Mouse (Mus musculus): ENCODE data around the gene Kmt5c. TPM values are rescaled to one million over a fixed set of nuclear protein-coding genes. Genes with fewer than 3 reads are reported as not detected.

The Kmt5c gene
- total and polyA plus RNA-seq, 2 experiments: 7.8 to 35.1 TPM

DNA sequence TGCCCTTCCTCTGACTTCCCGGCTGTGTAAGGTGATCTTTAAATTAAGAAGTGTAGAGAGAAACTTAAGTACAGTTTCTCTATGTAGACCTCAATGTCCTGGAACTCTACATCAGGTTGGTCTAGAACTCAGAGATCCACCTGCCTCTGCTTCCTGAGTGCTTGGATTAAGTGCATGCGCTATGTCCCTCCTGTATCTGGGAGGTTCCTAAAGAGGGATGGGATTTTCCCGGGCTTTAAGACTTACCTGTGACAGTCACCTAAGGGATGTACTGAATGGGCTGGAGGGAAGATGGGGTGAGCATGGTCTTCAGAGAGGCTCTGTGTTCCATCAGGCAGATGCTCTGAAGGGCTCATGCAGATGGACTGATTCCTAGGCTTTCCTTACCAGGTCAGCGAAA lies 53.8 kb downstream of the Kmt5c start:
- peaks cover 12% of the 10 kb centered on the region; the same call in 1 of the 2 replicates for H3K36me3 ChIP-seq (ENCODE audit: control insufficient read depth, insufficient read depth, low read length)
- 37% methylated on average over 4 of the region's 4 CpGs for WGBS
- H3K4me3 ChIP-seq (ENCODE audit: insufficient read depth, low read depth, low read length): peak overlapping the region; percentile 82
- no peak for DNase-seq (ENCODE audit: extremely low read depth, low read depth, low spot score)
- 0 out of 2 replicates have a peak, but pooled peaks cover 7% of the 10 kb centered on the region for H3K79me2 ChIP-seq (ENCODE audit: control insufficient read depth, insufficient read depth, low read length)
- H3K27me3 ChIP-seq (ENCODE audit: control insufficient read depth, insufficient read depth, low read length): no peaks in the 10 kb centered on the region
- H3K27ac ChIP-seq (replicated peaks; ENCODE audit: insufficient read depth, low read depth, low read length): no peak overlapping the region
- TF ChIP-seq CTCF (IDR thresholded peaks at IDR 0.05; ENCODE audit: low read depth, low read length) (no peak), POLR2A (IDR thresholded peaks at IDR 0.05; ENCODE audit: extremely low read depth, insufficient read depth, low read length) (no peak)
- peaks cover 10% of the 10 kb centered on the region for H3K4me1 ChIP-seq (ENCODE audit: control insufficient read depth, insufficient read depth, low read length)
- H3K9ac ChIP-seq (ENCODE audit: low read depth, low read length): peak overlapping the region; percentile 86

- no peak for DNase-seq (ENCODE audit: extremely low read depth, low read depth, low spot score)
- H3K9ac ChIP-seq (ENCODE audit: low read depth, low read length): no peak overlapping the region
- WGBS: 70% methylated on average over 3 of the region's 3 CpGs
- H3K27me3 ChIP-seq (ENCODE audit: control insufficient read depth, insufficient read depth, low read length): no peaks in the 10 kb centered on the region
- peaks cover 9% of the 10 kb centered on the region for H3K4me1 ChIP-seq (ENCODE audit: control insufficient read depth, insufficient read depth, low read length)
- 0 out of 2 replicates have a peak, but pooled peaks cover 4% of the 10 kb centered on the region for H3K79me2 ChIP-seq (ENCODE audit: control insufficient read depth, insufficient read depth, low read length)
- peaks cover 12% of the 10 kb centered on the region; the same call in 1 of the 2 replicates for H3K36me3 ChIP-seq (ENCODE audit: control insufficient read depth, insufficient read depth, low read length)
- TF ChIP-seq CTCF (IDR thresholded peaks at IDR 0.05; ENCODE audit: low read depth, low read length) (no peak), POLR2A (IDR thresholded peaks at IDR 0.05; ENCODE audit: extremely low read depth, insufficient read depth, low read length) (no peak)
- no peak overlapping the region for H3K27ac ChIP-seq (replicated peaks; ENCODE audit: insufficient read depth, low read depth, low read length)
- H3K4me3 ChIP-seq (ENCODE audit: insufficient read depth, low read depth, low read length): no peak overlapping the region
Measured at GRCm38 (mm10) chr7:4794631-4795168, 54.8 kb downstream of the Kmt5c start.

GRCm38 (mm10) chr7:4795767-4796433 lies 56.0 kb downstream of the Kmt5c start:
- H3K79me2 ChIP-seq (ENCODE audit: control insufficient read depth, insufficient read depth, low read length): 0 out of 2 replicates have a peak, but pooled peaks cover 4% of the 10 kb centered on the region
- no peak for TF ChIP-seq POLR2A (IDR thresholded peaks at IDR 0.05; ENCODE audit: extremely low read depth, insufficient read depth, low read length)
- TF ChIP-seq CTCF (IDR thresholded peaks at IDR 0.05; ENCODE audit: low read depth, low read length): peak; percentile 61
- no peak overlapping the region for H3K27ac ChIP-seq (replicated peaks; ENCODE audit: insufficient read depth, low read depth, low read length)
- H3K36me3 ChIP-seq (ENCODE audit: control insufficient read depth, insufficient read depth, low read length): peaks cover 12% of the 10 kb centered on the region; the same call in 1 of the 2 replicates
- H3K4me3 ChIP-seq (ENCODE audit: insufficient read depth, low read depth, low read length): no peak overlapping the region
- H3K9ac ChIP-seq (ENCODE audit: low read depth, low read length): no peak overlapping the region
- 67% methylated on average over 7 of the region's 7 CpGs for WGBS
- H3K27me3 ChIP-seq (ENCODE audit: control insufficient read depth, insufficient read depth, low read length): no peaks in the 10 kb centered on the region
- peak; percentile 61 for DNase-seq (ENCODE audit: extremely low read depth, low read depth, low spot score)
- H3K4me1 ChIP-seq (ENCODE audit: control insufficient read depth, insufficient read depth, low read length): peaks cover 5% of the 10 kb centered on the region; the same call in 1 of the 2 replicates

Other genes starting within 250 kb of the Kmt5c start
- 21.2 and 21.8 TPM in 2 replicates for gene Ppp1r12c, start 238.4 kb upstream of the Kmt5c start, total RNA-seq (2014; rRNA removed)
- gene Ppp1r12c, start 238.4 kb upstream of the Kmt5c start, polyA plus RNA-seq (2012; rRNA removed): 13.4 and 22.2 TPM in 2 replicates
- 1.2 and 2.9 TPM in 2 replicates for gene Tnnt1, start 223.7 kb upstream of the Kmt5c start, total RNA-seq (2014; rRNA removed)
- gene Tnnt1, start 223.7 kb upstream of the Kmt5c start, polyA plus RNA-seq (2012; rRNA removed): 0.20 and 0.61 TPM in 2 replicates
- gene Tnni3, start 215.9 kb upstream of the Kmt5c start, total RNA-seq (2014; rRNA removed): 0.54 TPM in 1 of 2 replicates, not detected in the other
- 0.76 and 0.82 TPM in 2 replicates for gene Tnni3, start 215.9 kb upstream of the Kmt5c start, polyA plus RNA-seq (2012; rRNA removed)
- gene Dnaaf3, start 207.7 kb upstream of the Kmt5c start, total RNA-seq (2014; rRNA removed): 0.09 TPM in 1 of 2 replicates, not detected in the other
- gene Dnaaf3, start 207.7 kb upstream of the Kmt5c start, polyA plus RNA-seq (2012; rRNA removed): 0.24 and 0.44 TPM in 2 replicates
- not detected in 2 replicates for gene Syt5, start 192.6 kb upstream of the Kmt5c start, total RNA-seq (2014; rRNA removed)
- gene Syt5, start 192.6 kb upstream of the Kmt5c start, polyA plus RNA-seq (2012; rRNA removed): not detected in 2 replicates
- 0.18 TPM in 1 of 2 replicates, not detected in the other for gene Ptprh, start 136.1 kb upstream of the Kmt5c start, total RNA-seq (2014; rRNA removed)
- gene Ptprh, start 136.1 kb upstream of the Kmt5c start, polyA plus RNA-seq (2012; rRNA removed): not detected in 2 replicates
- 39.5 and 55.7 TPM in 2 replicates for gene Tmem86b, start 108.7 kb upstream of the Kmt5c start, total RNA-seq (2014; rRNA removed)
- gene Tmem86b, start 108.7 kb upstream of the Kmt5c start, polyA plus RNA-seq (2012; rRNA removed): 404 and 475 TPM in 2 replicates
- 47.6 and 54.2 TPM in 2 replicates for gene Ppp6r1, start 81.1 kb upstream of the Kmt5c start, total RNA-seq (2014; rRNA removed)
- 77.5 and 79.2 TPM in 2 replicates for gene Ppp6r1, start 81.1 kb upstream of the Kmt5c start, polyA plus RNA-seq (2012; rRNA removed)
- 18.2 and 25.5 TPM in 2 replicates for gene Hspbp1, start 55.0 kb upstream of the Kmt5c start, total RNA-seq (2014; rRNA removed)
- 27.3 and 30.6 TPM in 2 replicates for gene Hspbp1, start 55.0 kb upstream of the Kmt5c start, polyA plus RNA-seq (2012; rRNA removed)
- 0.07 and 0.09 TPM in 2 replicates for gene Brsk1, start 49.5 kb upstream of the Kmt5c start, total RNA-seq (2014; rRNA removed)
- 0.27 and 0.40 TPM in 2 replicates for gene Brsk1, start 49.5 kb upstream of the Kmt5c start, polyA plus RNA-seq (2012; rRNA removed)
- 0.07 and 0.28 TPM in 2 replicates for gene Tmem150b, start 14.9 kb upstream of the Kmt5c start, total RNA-seq (2014; rRNA removed)
- 0.19 and 0.44 TPM in 2 replicates for gene Tmem150b, start 14.9 kb upstream of the Kmt5c start, polyA plus RNA-seq (2012; rRNA removed)
- gene Cox6b2, start 13.0 kb downstream of the Kmt5c start, total RNA-seq (2014; rRNA removed): not detected in 2 replicates
- gene Cox6b2, start 13.0 kb downstream of the Kmt5c start, polyA plus RNA-seq (2012; rRNA removed): 0.67 and 1.3 TPM in 2 replicates
- not detected in 2 replicates for gene Fam71e2, start 31.2 kb downstream of the Kmt5c start, total RNA-seq (2014; rRNA removed)
- not detected in 2 replicates for gene Fam71e2, start 31.2 kb downstream of the Kmt5c start, polyA plus RNA-seq (2012; rRNA removed)
- not detected in 2 replicates for gene Il11, start 42.7 kb downstream of the Kmt5c start, total RNA-seq (2014; rRNA removed)
- 0.09 TPM in 1 of 2 replicates, not detected in the other for gene Il11, start 42.7 kb downstream of the Kmt5c start, polyA plus RNA-seq (2012; rRNA removed)
- not detected in 2 replicates for gene Tmem190, start 42.8 kb downstream of the Kmt5c start, total RNA-seq (2014; rRNA removed)
- gene Tmem190, start 42.8 kb downstream of the Kmt5c start, polyA plus RNA-seq (2012; rRNA removed): not detected in 2 replicates
- 16.4 and 17.3 TPM in 2 replicates for gene Tmem238, start 49.5 kb downstream of the Kmt5c start, total RNA-seq (2014; rRNA removed)
- gene Tmem238, start 49.5 kb downstream of the Kmt5c start, polyA plus RNA-seq (2012; rRNA removed): 73.2 and 92.1 TPM in 2 replicates
- 58.4 and 69.2 TPM in 2 replicates for gene Rpl28, start 52.8 kb downstream of the Kmt5c start, total RNA-seq (2014; rRNA removed)
- gene Rpl28, start 52.8 kb downstream of the Kmt5c start, polyA plus RNA-seq (2012; rRNA removed): 211 and 226 TPM in 2 replicates
- gene Ube2s, start 72.5 kb downstream of the Kmt5c start, total RNA-seq (2014; rRNA removed): 22.4 and 24.2 TPM in 2 replicates
- 45.9 and 74.3 TPM in 2 replicates for gene Ube2s, start 72.5 kb downstream of the Kmt5c start, polyA plus RNA-seq (2012; rRNA removed)
- gene Shisa7, start 104.6 kb downstream of the Kmt5c start, total RNA-seq (2014; rRNA removed): under 0.01 TPM in 1 of 2 replicates, not detected in the other
- 0.02 and 0.12 TPM in 2 replicates for gene Shisa7, start 104.6 kb downstream of the Kmt5c start, polyA plus RNA-seq (2012; rRNA removed)
- gene Isoc2b, start 130.1 kb downstream of the Kmt5c start, total RNA-seq (2014; rRNA removed): 23.6 and 40.2 TPM in 2 replicates
- gene Isoc2b, start 130.1 kb downstream of the Kmt5c start, polyA plus RNA-seq (2012; rRNA removed): 24.0 and 34.6 TPM in 2 replicates
- 54.3 and 63.5 TPM in 2 replicates for gene Isoc2a, start 137.0 kb downstream of the Kmt5c start, total RNA-seq (2014; rRNA removed)
- gene Isoc2a, start 137.0 kb downstream of the Kmt5c start, polyA plus RNA-seq (2012; rRNA removed): 103 and 110 TPM in 2 replicates
- not detected in 2 replicates for gene Gm36210, start 166.4 kb downstream of the Kmt5c start, total RNA-seq (2014; rRNA removed)
- gene Gm36210, start 166.4 kb downstream of the Kmt5c start, polyA plus RNA-seq (2012; rRNA removed): 0.13 TPM in 1 of 2 replicates, not detected in the other
- gene Zfp628, start 175.1 kb downstream of the Kmt5c start, total RNA-seq (2014; rRNA removed): 0.55 and 0.74 TPM in 2 replicates
- gene Zfp628, start 175.1 kb downstream of the Kmt5c start, polyA plus RNA-seq (2012; rRNA removed): 6.2 and 8.3 TPM in 2 replicates
- gene Nat14, start 181.9 kb downstream of the Kmt5c start, total RNA-seq (2014; rRNA removed): 0.20 and 0.28 TPM in 2 replicates
- 0.66 and 0.75 TPM in 2 replicates for gene Nat14, start 181.9 kb downstream of the Kmt5c start, polyA plus RNA-seq (2012; rRNA removed)
- gene Ssc5d, start 185.7 kb downstream of the Kmt5c start, total RNA-seq (2014; rRNA removed): 0.07 and 0.18 TPM in 2 replicates
- gene Ssc5d, start 185.7 kb downstream of the Kmt5c start, polyA plus RNA-seq (2012; rRNA removed): 0.14 and 0.26 TPM in 2 replicates
- not detected in 2 replicates for gene Sbk2, start 224.3 kb downstream of the Kmt5c start, total RNA-seq (2014; rRNA removed)
- gene Sbk2, start 224.3 kb downstream of the Kmt5c start, polyA plus RNA-seq (2012; rRNA removed): 0.12 TPM in 1 of 2 replicates, not detected in the other
- gene Sbk3, start 231.1 kb downstream of the Kmt5c start, total RNA-seq (2014; rRNA removed): not detected in 2 replicates
- not detected in 2 replicates for gene Sbk3, start 231.1 kb downstream of the Kmt5c start, polyA plus RNA-seq (2012; rRNA removed)

Data from liver, adult 2 months (tissue).